Comparison of ENCODE assay signal across 23 mouse cellular contexts in the genomic region with DNA sequence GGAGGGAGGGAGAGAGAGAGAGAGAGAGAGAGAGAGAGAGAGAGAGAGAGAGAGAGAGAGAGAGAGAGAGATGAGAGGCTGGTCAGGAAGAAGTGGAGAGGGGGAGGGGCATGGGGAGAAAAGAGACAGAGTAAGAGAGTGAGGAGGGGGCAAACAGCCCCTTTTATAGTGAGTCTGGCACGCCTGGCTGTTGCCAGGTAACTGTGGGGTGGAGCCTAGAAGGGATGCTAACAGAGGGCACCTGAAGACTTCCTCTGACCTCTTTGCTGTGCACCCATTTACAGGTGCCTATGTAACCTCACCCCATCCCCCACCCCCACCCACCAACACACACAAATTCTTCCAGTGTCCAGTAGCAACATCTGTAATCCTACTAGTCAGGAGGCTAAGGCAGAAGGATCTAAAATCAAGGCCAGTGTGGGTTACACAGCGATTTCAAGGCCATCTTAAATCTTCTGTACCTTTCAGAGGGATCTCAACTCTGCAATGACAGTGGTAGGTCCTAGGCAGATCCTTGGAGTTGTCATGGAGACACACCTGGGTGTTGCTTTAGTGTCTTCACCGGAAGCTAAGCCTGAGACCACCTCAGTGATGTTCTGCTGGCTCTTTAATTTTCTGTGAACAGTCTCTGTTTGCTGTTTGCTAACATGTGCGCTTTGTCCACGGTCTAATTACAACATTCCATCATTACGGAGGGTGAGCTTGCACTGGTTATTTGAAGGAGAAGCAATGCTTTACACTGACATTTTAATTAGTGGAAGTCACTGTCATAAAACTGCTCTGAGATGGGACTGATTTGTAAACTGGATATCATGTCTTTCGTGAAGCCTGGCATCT.
DNase-seq lines count a peak whose midpoint lies in the region; ATAC-seq lines count a peak whose summit lies in the region.
"Had no signal": no experiment of that assay in that cellular context is flagged by ENCODE, and none has a peak within 500 bp of the region (broad histone marks: within the 10 kb centered on the region; RNA-seq: fewer than 3 reads in every experiment).

No protein-coding gene starts in this region.

- no peaks in the 10 kb centered on the region for H3K27me3 ChIP-seq in hindbrain, embryonic 14.5 days (ENCODE audit: control insufficient read depth, insufficient read depth, low read length)
- no peaks in the 10 kb centered on the region for H3K27me3 ChIP-seq in hindbrain, embryonic 11.5 days (ENCODE audit: control insufficient read depth, insufficient read depth, low read length)
- H3K27me3 ChIP-seq in neural tube, embryonic 13.5 days: no peaks in the 10 kb centered on the region
- H3K27me3 ChIP-seq: embryonic facial prominence, embryonic 15.5 days; heart, embryonic 13.5 days; intestine, embryonic 15.5 days; megakaryocyte, embryonic 14.5 days had no signal

- H3K9me3 ChIP-seq in hindbrain, embryonic 14.5 days (ENCODE audit: control insufficient read depth, low read length): no peaks in the 10 kb centered on the region
- H3K9me3 ChIP-seq in hindbrain, embryonic 11.5 days (ENCODE audit: control insufficient read depth, low read length): no peaks in the 10 kb centered on the region
- no peaks in the 10 kb centered on the region for H3K9me3 ChIP-seq in neural tube, embryonic 13.5 days
- H3K9me3 ChIP-seq: embryonic facial prominence, embryonic 15.5 days; heart, embryonic 13.5 days; intestine, embryonic 15.5 days; limb, embryonic 10.5 days had no signal

- DNase-seq in hindbrain, embryonic 14.5 days (ENCODE audit: low spot score): peak; percentile 29
- DNase-seq in hindbrain, embryonic 11.5 days (ENCODE audit: low spot score): no peak
- peak; percentile 75 for DNase-seq in Muller cell, postnatal 12 days (ENCODE audit: inconsistent ontology term)
- DNase-seq in R1 (ENCODE audit: low read depth, low spot score): peak; percentile 28
- DNase-seq in cerebellum, postnatal 25 days: no peak
- DNase-seq: adrenal gland, postnatal 14 days; cerebellum, adult 11 months; cerebellum, postnatal 10 days; heart, adult 18-20 months; kidney, postnatal 4 days; lung, adult 2 months; right cerebral cortex, postnatal 14 days; spleen, adult 18-20 months; thymus, postnatal 25 days had no signal

- ATAC-seq in hindbrain, embryonic 14.5 days (ENCODE audit: low FRiP score): peak; percentile 55; the same call in 1 of the 2 replicates
- ATAC-seq in hindbrain, embryonic 11.5 days (ENCODE audit: low FRiP score): no peak
- peak; percentile 81 for ATAC-seq in neural tube, embryonic 13.5 days (ENCODE audit: low read depth)
- no peak for ATAC-seq in inflammation-experienced regulatory T-cells, adult 6 months
- ATAC-seq: activated CD4-positive, CD25-positive, alpha-beta regulatory T cell, adult 4 months; intestine, embryonic 15.5 days had no signal

- no peak overlapping the region for H3K27ac ChIP-seq in hindbrain, embryonic 14.5 days
- no peak overlapping the region for H3K27ac ChIP-seq in hindbrain, embryonic 11.5 days (ENCODE audit: low read depth, low read length)
- H3K27ac ChIP-seq in neural tube, embryonic 13.5 days (replicated peaks): peak overlapping the region; percentile 23
- H3K27ac ChIP-seq: embryonic facial prominence, embryonic 15.5 days; heart, embryonic 13.5 days; intestine, embryonic 15.5 days; limb, embryonic 10.5 days had no signal

- H3K4me2 ChIP-seq in hindbrain, embryonic 14.5 days (replicated peaks): no peak overlapping the region
- H3K4me2 ChIP-seq in hindbrain, embryonic 11.5 days (replicated peaks; ENCODE audit: low read depth, low read length): no peak overlapping the region
- H3K4me2 ChIP-seq in neural tube, embryonic 13.5 days: no peak overlapping the region
- H3K4me2 ChIP-seq: embryonic facial prominence, embryonic 15.5 days; heart, embryonic 13.5 days; intestine, embryonic 15.5 days; liver, embryonic 11.5 days had no signal

- H3K36me3 ChIP-seq in hindbrain, embryonic 14.5 days (replicated peaks; ENCODE audit: control insufficient read depth, insufficient read depth): no peaks in the 10 kb centered on the region
- H3K36me3 ChIP-seq in hindbrain, embryonic 11.5 days (ENCODE audit: control insufficient read depth, insufficient read depth, low read length): no peaks in the 10 kb centered on the region
- H3K36me3 ChIP-seq in neural tube, embryonic 13.5 days: no peaks in the 10 kb centered on the region
- H3K36me3 ChIP-seq: embryonic facial prominence, embryonic 15.5 days; heart, embryonic 13.5 days; intestine, embryonic 15.5 days; limb, embryonic 10.5 days had no signal

- H3K9ac ChIP-seq in hindbrain, embryonic 14.5 days: no peak overlapping the region
- no peak overlapping the region for H3K9ac ChIP-seq in hindbrain, embryonic 11.5 days (ENCODE audit: low read depth, low read length)
- H3K9ac ChIP-seq in neural tube, embryonic 13.5 days: no peak overlapping the region
- H3K9ac ChIP-seq: embryonic facial prominence, embryonic 15.5 days; heart, embryonic 13.5 days; intestine, embryonic 15.5 days had no signal

- H3K4me3 ChIP-seq in hindbrain, embryonic 14.5 days (replicated peaks; ENCODE audit: low read length): no peak overlapping the region
- H3K4me3 ChIP-seq in hindbrain, embryonic 11.5 days (ENCODE audit: low read depth, low read length): no peak overlapping the region
- H3K4me3 ChIP-seq in neural tube, embryonic 13.5 days: no peak overlapping the region
- H3K4me3 ChIP-seq: embryonic facial prominence, embryonic 15.5 days; heart, embryonic 13.5 days; intestine, embryonic 15.5 days; limb, embryonic 10.5 days; megakaryocyte, embryonic 14.5 days had no signal

- no peaks in the 10 kb centered on the region; the same call in 1 of the 2 replicates for H3K4me1 ChIP-seq in hindbrain, embryonic 14.5 days (replicated peaks; ENCODE audit: control insufficient read depth, insufficient read depth, low read length)
- no peaks in the 10 kb centered on the region for H3K4me1 ChIP-seq in hindbrain, embryonic 11.5 days (replicated peaks; ENCODE audit: control insufficient read depth, insufficient read depth, low read length)
- peaks cover 11% of the 10 kb centered on the region for H3K4me1 ChIP-seq in neural tube, embryonic 13.5 days (replicated peaks)
- H3K4me1 ChIP-seq: embryonic facial prominence, embryonic 15.5 days; heart, embryonic 13.5 days; intestine, embryonic 15.5 days; limb, embryonic 10.5 days; megakaryocyte, embryonic 14.5 days had no signal

- 57% methylated on average over 7 of the region's 7 CpGs for WGBS in hindbrain, embryonic 14.5 days
- 75% methylated on average over 7 of the region's 7 CpGs for WGBS in hindbrain, embryonic 11.5 days
- 26% methylated on average over 7 of the region's 7 CpGs for WGBS in neural tube, embryonic 13.5 days

Comparison
In these comparisons a context has a peak if more than half of its experiments do, and no peak if none do; other contexts are left out.
1. ATAC-seq: peak in hindbrain, embryonic 14.5 days (single experiment) and neural tube, embryonic 13.5 days (single experiment); none in hindbrain, embryonic 11.5 days (single experiment) and inflammation-experienced regulatory T-cells, adult 6 months (single experiment).
2. DNase-seq: peak in hindbrain, embryonic 14.5 days (single experiment), Muller cell, postnatal 12 days (single experiment) and R1 (single experiment); none in hindbrain, embryonic 11.5 days (single experiment) and cerebellum, postnatal 25 days (0 of 2).